Comparison of ENCODE assay signal across 44 mouse cellular contexts in genomic region chr5:45454456-45454855, GRCm38 (mm10). TPM values are rescaled to one million over a fixed set of nuclear protein-coding genes. Genes with fewer than 3 reads are reported as not detected.
"Had no signal": no experiment of that assay in that cellular context is flagged by ENCODE, and none has a peak within 500 bp of the region (broad histone marks: within the 10 kb centered on the region; RNA-seq: fewer than 3 reads in every experiment).

No protein-coding gene starts in this region.

- ATAC-seq: hindbrain, embryonic 16.5 days; hindbrain, postnatal 0 days; inflammation-experienced regulatory T-cells, adult 6 months; intestine, embryonic 15.5 days; intestine, embryonic 16.5 days; intestine, postnatal 0 days had no signal

- H3K9ac ChIP-seq: heart, embryonic 13.5 days; heart, embryonic 15.5 days; hindbrain, embryonic 12.5 days; hindbrain, embryonic 13.5 days; hindbrain, embryonic 14.5 days; hindbrain, embryonic 15.5 days; intestine, embryonic 15.5 days; kidney, embryonic 15.5 days had no signal

- H3K4me3 ChIP-seq: heart, embryonic 13.5 days; heart, embryonic 15.5 days; hindbrain, embryonic 10.5 days; hindbrain, embryonic 12.5 days; hindbrain, embryonic 13.5 days; hindbrain, embryonic 15.5 days; intestine, embryonic 15.5 days; kidney, embryonic 15.5 days; layer of hippocampus, adult 2 months; left cerebral cortex, adult 2 months had no signal

- DNase-seq: heart, postnatal 10 days; heart, postnatal 14 days; heart, postnatal 36 days; heart, postnatal 4 days; kidney, adult 11 months; kidney, adult 18-20 months; kidney, adult 2 months; kidney, adult 8-10 months; kidney, adult 9 months; kidney, postnatal 10 days; kidney, postnatal 14 days; kidney, postnatal 25 days; kidney, postnatal 36 days; kidney, postnatal 4 days; layer of hippocampus, adult 9-11 months; layer of hippocampus, postnatal 36 days had no signal

- H3K27ac ChIP-seq: heart, embryonic 13.5 days; heart, embryonic 15.5 days; hindbrain, embryonic 10.5 days; hindbrain, embryonic 12.5 days; hindbrain, embryonic 13.5 days; hindbrain, embryonic 14.5 days; hindbrain, embryonic 15.5 days; hindbrain, postnatal 0 days; intestine, embryonic 15.5 days; kidney, embryonic 15.5 days; kidney, postnatal 0 days; layer of hippocampus, adult 2 months; left cerebral cortex, adult 2 months had no signal

- H3K4me2 ChIP-seq: heart, embryonic 11.5 days; heart, embryonic 13.5 days; heart, embryonic 15.5 days; hindbrain, embryonic 12.5 days; hindbrain, embryonic 13.5 days; hindbrain, embryonic 14.5 days; hindbrain, embryonic 15.5 days; intestine, embryonic 15.5 days; kidney, embryonic 15.5 days had no signal

- H3K36me3 ChIP-seq: heart, embryonic 13.5 days; heart, embryonic 15.5 days; hindbrain, embryonic 10.5 days; hindbrain, embryonic 12.5 days; hindbrain, embryonic 13.5 days; hindbrain, embryonic 15.5 days; intestine, embryonic 15.5 days; kidney, embryonic 15.5 days had no signal

- H3K9me3 ChIP-seq: heart, embryonic 13.5 days; heart, embryonic 15.5 days; hindbrain, embryonic 10.5 days; hindbrain, embryonic 12.5 days; hindbrain, embryonic 13.5 days; hindbrain, embryonic 15.5 days; intestine, embryonic 15.5 days; kidney, embryonic 15.5 days had no signal

- H3K4me1 ChIP-seq: intestine, embryonic 15.5 days had no signal

- H3K27me3 ChIP-seq: heart, embryonic 15.5 days; hindbrain, embryonic 12.5 days; hindbrain, embryonic 13.5 days; hindbrain, embryonic 15.5 days; intestine, embryonic 15.5 days; kidney, embryonic 15.5 days had no signal

RNA-seq across cellular contexts. Expression of gene Clrn2, which starts 0.9 kb away (rescaled TPM):
- total RNA-seq: heart, postnatal 10 days; heart, postnatal 14 days; heart, postnatal 36 days; heart, postnatal 4 days; hematopoietic stem cell, adult 5-6 weeks; hindbrain, postnatal 0 days; layer of hippocampus, postnatal 10 days had no signal
- polyA plus RNA-seq: heart, embryonic 11.5 days; heart, embryonic 13.5 days; heart, embryonic 14.5 days; heart, embryonic 15.5 days; heart, embryonic 16.5 days; heart, postnatal 0 days; hindbrain, embryonic 11.5 days; inflammation-experienced regulatory T-cells, adult 6 months; intestine, embryonic 14.5 days; intestine, embryonic 15.5 days; intestine, embryonic 16.5 days; intestine, postnatal 0 days; kidney, adult 2 months; kidney, embryonic 14.5 days; kidney, embryonic 15.5 days; kidney, embryonic 16.5 days; kidney, postnatal 0 days; large intestine, adult 2 months had no signal
